Mouse (Mus musculus) bone marrow macrophage, adult 2 months (primary cell): Measurements from ENCODE around the gene Gm32802.
"Not testable (repeated sequence)": the region's sequence is repeated elsewhere in the genome, so short reads cannot be mapped to it uniquely, and the experiment has no call there.

Experiments used
- CTCF ChIP-seq: IDR thresholded peaks from 2 replicates; pipeline ENCODE4 v1.5.1; 2012; ENCODE audit warnings: low read depth, mild to moderate bottlenecking, low read length, moderate library complexity
- POLR2A ChIP-seq: IDR thresholded peaks from 2 replicates; pipeline ENCODE4 v1.6.1; 2012; ENCODE audit warnings: mild to moderate bottlenecking, low read depth, low read length, borderline replicate concordance

DNA sequence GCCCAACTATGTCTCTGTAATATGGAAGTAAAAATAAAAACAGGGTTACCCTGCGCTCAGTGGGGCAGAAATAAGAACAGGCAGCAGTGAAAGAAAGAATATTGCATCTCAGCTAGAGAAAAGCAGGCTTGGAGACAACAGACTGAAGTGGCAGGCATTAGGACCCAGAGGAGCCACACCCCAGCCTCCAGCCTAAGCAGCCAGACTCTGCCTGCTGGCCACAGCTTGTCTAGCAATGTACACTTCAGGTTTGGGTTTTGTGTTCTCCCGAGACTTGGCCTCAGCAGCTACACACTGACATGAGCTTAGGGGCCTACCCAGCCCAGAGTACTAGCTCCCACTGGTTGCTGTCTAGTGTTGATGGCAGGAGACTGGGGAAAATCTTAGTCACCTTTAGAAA lies 43.6 kb downstream of the Gm32802 start:
- not testable (repeated sequence) for TF ChIP-seq CTCF, POLR2A
